In the genomic region with DNA sequence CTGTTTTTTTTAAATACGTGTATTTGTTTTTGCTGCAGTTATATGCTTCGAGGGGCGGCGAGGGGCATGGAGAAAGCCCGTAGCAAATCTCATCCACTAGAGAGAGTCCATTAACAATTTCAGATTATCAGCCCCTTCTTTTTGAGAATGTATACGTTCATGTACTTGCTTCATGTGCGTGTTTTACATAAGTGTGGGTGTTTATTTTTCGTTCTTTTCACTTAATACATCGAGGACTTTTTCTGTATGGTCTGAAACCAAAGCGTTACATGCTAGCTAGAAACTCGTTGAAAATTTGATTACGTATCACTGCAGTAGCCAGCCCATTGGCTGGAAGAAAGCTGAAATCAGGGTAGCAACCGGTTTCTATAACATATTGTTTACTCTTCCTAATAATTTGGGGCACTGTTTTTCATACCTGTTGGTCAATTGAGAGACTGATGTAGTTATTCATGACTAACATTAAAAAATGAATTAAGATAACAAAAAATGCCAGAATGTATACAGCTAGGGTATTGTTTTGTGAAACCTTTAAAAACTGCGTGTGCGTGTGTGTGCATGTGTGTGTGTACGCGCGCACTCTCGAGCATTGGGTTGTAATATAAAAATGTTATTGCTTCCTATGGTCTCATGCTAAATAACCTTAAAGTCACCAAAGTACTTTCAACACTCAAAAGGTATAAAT, we compare ENCODE assay signal across 8 mouse cellular contexts. TPM values are rescaled to one million over a fixed set of nuclear protein-coding genes. Genes with fewer than 3 reads are reported as not detected.
A peak's percentile ranks its signal among the peaks of the same experiment; 100 is the strongest.
DNase-seq lines count a peak whose midpoint lies in the region; ATAC-seq and TF ChIP-seq lines count a peak whose summit lies in the region.

No protein-coding gene starts in this region.

- TF ChIP-seq POLR2A in cortical plate, adult 2 months (IDR thresholded peaks at IDR 0.05; ENCODE audit: extremely low read depth, insufficient read depth, low read length): no peak

- no peak for DNase-seq in heart, postnatal 10 days
- DNase-seq in midbrain, embryonic 11.5 days (ENCODE audit: low spot score, missing footprints): peak; percentile 96
- no peak for DNase-seq in gastrocnemius, adult 18-20 months (ENCODE audit: low spot score)
- no peak for DNase-seq in urinary bladder, postnatal 14 days (ENCODE audit: low spot score)
- no peak for DNase-seq in T-cell, adult 2 months (ENCODE audit: low spot score)

- peaks cover 61% of the 10 kb centered on the region for H3K27me3 ChIP-seq in heart, embryonic 15.5 days
- H3K27me3 ChIP-seq in hindbrain, embryonic 12.5 days: peaks cover 57% of the 10 kb centered on the region
- peaks cover 62% of the 10 kb centered on the region for H3K27me3 ChIP-seq in midbrain, embryonic 11.5 days (ENCODE audit: control insufficient read depth, insufficient read depth, low read length)

- H3K36me3 ChIP-seq in heart, embryonic 15.5 days: no peaks in the 10 kb centered on the region
- no peaks in the 10 kb centered on the region for H3K36me3 ChIP-seq in hindbrain, embryonic 12.5 days
- no peaks in the 10 kb centered on the region for H3K36me3 ChIP-seq in midbrain, embryonic 11.5 days (ENCODE audit: control insufficient read depth, insufficient read depth, low read length)

- no peaks in the 10 kb centered on the region for H3K9me3 ChIP-seq in heart, embryonic 15.5 days (replicated peaks)
- H3K9me3 ChIP-seq in hindbrain, embryonic 12.5 days (replicated peaks): no peaks in the 10 kb centered on the region
- H3K9me3 ChIP-seq in midbrain, embryonic 11.5 days (ENCODE audit: control insufficient read depth, low read length): no peaks in the 10 kb centered on the region

- no peak overlapping the region for H3K27ac ChIP-seq in heart, embryonic 15.5 days
- no peak overlapping the region for H3K27ac ChIP-seq in cortical plate, adult 2 months (ENCODE audit: insufficient read depth, low read length)
- H3K27ac ChIP-seq in hindbrain, embryonic 12.5 days: no peak overlapping the region
- no peak overlapping the region for H3K27ac ChIP-seq in midbrain, embryonic 11.5 days (ENCODE audit: low read depth, low read length)

- H3K4me1 ChIP-seq in heart, embryonic 15.5 days (replicated peaks): peaks cover 10% of the 10 kb centered on the region
- H3K4me1 ChIP-seq in cortical plate, adult 2 months (ENCODE audit: control insufficient read depth, insufficient read depth, low read length): no peaks in the 10 kb centered on the region
- H3K4me1 ChIP-seq in hindbrain, embryonic 12.5 days: 0 out of 2 replicates have a peak, but pooled peaks cover 2% of the 10 kb centered on the region
- H3K4me1 ChIP-seq in midbrain, embryonic 11.5 days (ENCODE audit: control insufficient read depth, insufficient read depth, low read length): peaks cover 6% of the 10 kb centered on the region

- 15% methylated on average over 19 of the region's 19 CpGs for WGBS in heart, embryonic 15.5 days
- WGBS in hindbrain, embryonic 12.5 days: 12% methylated on average over 19 of the region's 19 CpGs
- whole genome bisulfite sequencing in midbrain, embryonic 11.5 days: 11% methylated on average over 19 of the region's 19 CpGs

- intact Hi-C loops in heart, postnatal 10 days (cut with DNase I): no loop called here

- ATAC-seq in heart, embryonic 15.5 days (replicated peaks; ENCODE audit: insufficient number of reproducible peaks, insufficient read depth, low FRiP score, low read depth): no peak
- ATAC-seq in hindbrain, embryonic 12.5 days (ENCODE audit: low FRiP score): no peak
- no peak for ATAC-seq in midbrain, embryonic 11.5 days (ENCODE audit: low FRiP score)

- TF ChIP-seq CTCF in cortical plate, adult 2 months (IDR thresholded peaks at IDR 0.05; ENCODE audit: extremely low read depth, insufficient read depth, low read length): no peak

- H3K4me3 ChIP-seq in heart, embryonic 15.5 days: peak overlapping the region; percentile 68
- peak overlapping the region; percentile 55 for H3K4me3 ChIP-seq in cortical plate, adult 2 months (ENCODE audit: insufficient read depth, low read length)
- H3K4me3 ChIP-seq in hindbrain, embryonic 12.5 days: peak overlapping the region; percentile 65
- peak overlapping the region; percentile 62 for H3K4me3 ChIP-seq in midbrain, embryonic 11.5 days (ENCODE audit: low read depth, low read length)

- H3K4me2 ChIP-seq in heart, embryonic 15.5 days: peak overlapping the region; percentile 77
- peak overlapping the region; percentile 56 for H3K4me2 ChIP-seq in hindbrain, embryonic 12.5 days (replicated peaks)
- H3K4me2 ChIP-seq in midbrain, embryonic 11.5 days: peak overlapping the region; percentile 60

- H3K9ac ChIP-seq in heart, embryonic 15.5 days: peak overlapping the region; percentile 77
- H3K9ac ChIP-seq in hindbrain, embryonic 12.5 days: peak overlapping the region; percentile 82
- peak overlapping the region; percentile 81 for H3K9ac ChIP-seq in midbrain, embryonic 11.5 days (ENCODE audit: low read length)

RNA-seq across cellular contexts. Expression of a gene that starts 1.1 kb away (rescaled TPM):
- 6.2 TPM in 2 replicates for polyA plus RNA-seq in heart, embryonic 15.5 days (2015; fragmentation: Nextera tagmentation; extraction: Ambion mirVana)
- total RNA-seq in heart, postnatal 10 days (2021): 1 to 10 TPM; 1.6 TPM
- 4.5 and 5.2 TPM in 2 replicates for polyA plus RNA-seq in cortical plate, adult 2 months (2012; rRNA removed)
- polyA plus RNA-seq in hindbrain, embryonic 12.5 days (2016; fragmentation: Nextera tagmentation; extraction: Ambion mirVana): 32.9 and 37.7 TPM in 2 replicates
- polyA plus RNA-seq in midbrain, embryonic 11.5 days (2014; fragmentation: Nextera tagmentation; extraction: Ambion mirVana): 16.5 and 17.5 TPM in 2 replicates
- under 1 TPM; 0.12 to 0.25 TPM for total RNA-seq in gastrocnemius, adult 18-20 months (2021)

RNA-seq across cellular contexts. Expression of a gene that starts 59.8 kb away (rescaled TPM):
- 0.11 and 0.14 TPM in 2 replicates for polyA plus RNA-seq in heart, embryonic 15.5 days (2015; fragmentation: Nextera tagmentation; extraction: Ambion mirVana)
- total RNA-seq in heart, postnatal 10 days (2021): under 1 TPM; 0.22 to 0.35 TPM
- polyA plus RNA-seq in cortical plate, adult 2 months (2012; rRNA removed): 1.2 and 1.5 TPM in 2 replicates
- polyA plus RNA-seq in hindbrain, embryonic 12.5 days (2016; fragmentation: Nextera tagmentation; extraction: Ambion mirVana): 0.20 and 0.21 TPM in 2 replicates
- polyA plus RNA-seq in midbrain, embryonic 11.5 days (2014; fragmentation: Nextera tagmentation; extraction: Ambion mirVana): 0.08 and 0.22 TPM in 2 replicates
- under 1 TPM; 0.41 to 0.45 TPM for total RNA-seq in gastrocnemius, adult 18-20 months (2021)
